Mouse (Mus musculus): ENCODE results near the gene Atf7ip.

DNA sequence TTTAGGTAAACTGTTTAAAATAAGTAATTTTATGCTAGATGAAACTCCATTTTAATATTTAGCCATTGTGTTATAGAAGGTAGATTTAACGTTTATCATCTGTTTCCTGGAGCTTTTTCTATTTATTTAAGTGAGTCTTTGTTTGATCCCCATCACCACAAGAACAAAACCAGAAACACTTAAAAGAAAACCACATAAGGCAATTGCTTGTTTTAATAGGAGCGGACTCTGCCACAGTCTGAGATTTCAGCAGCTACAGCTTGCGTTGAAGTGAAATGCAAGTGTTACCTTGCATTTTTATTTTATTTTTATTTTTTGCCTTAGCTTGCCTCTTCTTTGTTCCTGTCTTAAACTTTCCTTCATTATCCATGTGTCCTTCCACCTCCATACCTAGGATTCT is 43.6 kb downstream of the Atf7ip start:
- TF ChIP-seq CTCF (IDR thresholded peaks at IDR 0.05; ENCODE audit: low read depth, low read length) (no peak), POLR2A (IDR thresholded peaks at IDR 0.05; ENCODE audit: borderline replicate concordance, low read depth, low read length) (no peak)

Measured in bone marrow macrophage, adult 2 months (primary cell).